Mouse (Mus musculus) G1E (cell line): Measurements from ENCODE around the gene Rsg1.

Experiments
- CTCF ChIP-seq: IDR thresholded peaks from 2 replicates; pipeline ENCODE4 v1.5.1; 2012; ENCODE audit warnings: low read depth, low read length, inconsistent platforms, mixed read lengths
- GATA1 ChIP-seq: IDR thresholded peaks from 2 replicates; pipeline ENCODE4 v1.6.1; 2012; ENCODE audit warnings: borderline replicate concordance, low read length, inconsistent platforms, mixed read lengths
- TAL1 ChIP-seq: conservative IDR thresholded peaks from 2 replicates; pipeline ENCODE4 v1.6.1; 2012; ENCODE audit warnings: low read depth, low read length, inconsistent platforms, mixed read lengths

DNA sequence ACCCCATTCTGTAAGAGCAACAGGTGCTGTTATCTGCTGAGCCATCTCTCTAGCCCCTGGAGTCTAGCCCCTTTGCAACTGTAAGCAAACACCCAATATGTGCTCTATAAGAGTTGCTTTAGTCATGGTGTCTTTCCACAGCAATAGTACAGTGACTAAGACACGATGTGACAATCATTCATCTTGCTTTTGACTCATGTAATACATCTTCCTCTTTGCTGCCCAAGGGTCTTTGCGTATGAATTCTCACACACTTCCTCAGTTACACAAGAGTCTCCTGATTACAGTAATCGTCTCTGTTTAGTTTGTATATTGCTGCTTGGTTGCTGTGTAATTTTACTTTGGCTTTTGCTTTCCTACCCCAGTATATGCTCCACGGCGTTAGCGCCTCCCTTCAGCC, 31.8 kb upstream of the Rsg1 start:
- TF ChIP-seq TAL1 (no peak), GATA1 (no peak), CTCF (no peak)
